Mouse (Mus musculus) small intestine, adult 2 months (tissue): ENCODE measurements around the gene 2010109A12Rik.

Source experiments
- CTCF ChIP-seq: fragments of 200-500 bp; IDR thresholded peaks from 2 replicates; pipeline ENCODE4 v1.5.1; 2012; ENCODE audit warnings: low read depth, mild to moderate bottlenecking, control low read depth, inconsistent platforms, low read length, moderate library complexity, mixed read lengths; ENCODE audit not compliant: insufficient replicate concordance, insufficient read length; ENCODE audit errors: extremely low read depth
- POLR2A ChIP-seq: fragments of 200-500 bp; IDR thresholded peaks from 2 replicates; pipeline ENCODE4 v1.6.1; 2012; ENCODE audit warnings: low read depth, mild to moderate bottlenecking, control low read depth, inconsistent platforms, low read length, moderate library complexity

DNA sequence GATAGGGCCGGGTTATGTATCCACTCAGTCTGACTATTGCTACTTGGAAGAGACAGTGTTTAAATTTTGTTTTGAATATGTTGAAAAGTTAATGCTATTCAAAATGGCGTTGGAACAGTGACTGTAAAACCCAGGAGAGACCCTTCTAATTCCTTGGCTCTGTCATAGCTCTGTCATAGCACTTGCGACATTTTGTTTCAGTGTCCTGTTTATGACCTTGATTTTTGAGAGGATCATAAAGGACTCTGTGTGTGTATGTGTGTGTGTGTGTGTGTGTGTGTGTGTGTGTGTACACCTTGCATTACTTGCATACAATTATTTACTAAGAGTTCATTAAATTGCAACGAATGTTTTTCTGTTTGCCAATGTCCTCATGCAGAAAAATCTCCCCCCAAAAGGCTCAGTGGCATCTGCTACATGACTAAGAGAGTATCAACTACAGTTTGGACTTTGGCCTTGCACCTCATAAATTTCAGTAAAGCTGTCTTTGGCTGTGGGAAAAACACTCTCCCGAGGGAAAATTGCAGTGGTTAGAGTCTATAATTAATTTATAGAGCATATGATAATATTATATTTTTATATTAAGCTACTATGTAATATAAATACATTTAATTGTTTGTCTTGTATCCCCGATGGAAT lies 43.7 kb downstream of the 2010109A12Rik start:
- no peak for TF ChIP-seq CTCF
- TF ChIP-seq POLR2A = no peak
